Mouse (Mus musculus): ENCODE data around the gene Phf1.
"Not testable (repeated sequence)": the region's sequence is repeated elsewhere in the genome, so short reads cannot be mapped to it uniquely, and the experiment has no call there.

Phf1 gene

DNA sequence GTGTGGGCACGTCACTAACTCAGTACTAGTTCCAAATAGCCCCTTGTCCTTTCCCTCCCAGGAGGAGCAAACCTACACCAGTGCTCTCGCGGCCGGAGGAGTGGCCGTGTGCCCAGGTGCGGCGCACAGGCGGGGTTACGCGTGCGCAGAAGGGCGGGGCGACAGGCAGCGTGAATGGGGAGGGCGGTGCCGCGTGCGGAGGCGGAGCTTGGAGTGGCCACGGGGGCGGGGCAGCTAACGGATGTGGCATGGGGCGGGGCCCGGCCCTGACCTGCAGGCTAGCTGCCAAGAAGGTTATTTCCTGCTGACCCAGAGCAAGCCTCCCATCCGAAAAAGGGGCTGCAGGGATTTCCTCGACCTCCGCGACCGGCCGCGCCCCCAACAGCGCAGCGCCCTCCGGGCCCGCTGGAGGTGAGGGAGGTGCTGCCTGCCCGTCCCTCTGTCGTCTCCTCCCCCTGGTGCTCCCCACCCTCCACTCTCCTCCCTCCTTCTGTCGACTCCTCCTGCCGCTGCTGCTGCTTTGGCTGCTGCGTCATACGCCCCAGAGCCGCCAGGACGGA is at the start of gene Phf1:
Gene Phf1, plus strand, starts transcription at position 214 of the 560 bp plus-strand sequence.
- peak; percentile 93 to 95 for DNase-seq

- no peak for DNase-seq
These were observed 49.3 kb upstream of the Phf1 start for GRCm38 (mm10) chr17:26883585-26883984.

DNA sequence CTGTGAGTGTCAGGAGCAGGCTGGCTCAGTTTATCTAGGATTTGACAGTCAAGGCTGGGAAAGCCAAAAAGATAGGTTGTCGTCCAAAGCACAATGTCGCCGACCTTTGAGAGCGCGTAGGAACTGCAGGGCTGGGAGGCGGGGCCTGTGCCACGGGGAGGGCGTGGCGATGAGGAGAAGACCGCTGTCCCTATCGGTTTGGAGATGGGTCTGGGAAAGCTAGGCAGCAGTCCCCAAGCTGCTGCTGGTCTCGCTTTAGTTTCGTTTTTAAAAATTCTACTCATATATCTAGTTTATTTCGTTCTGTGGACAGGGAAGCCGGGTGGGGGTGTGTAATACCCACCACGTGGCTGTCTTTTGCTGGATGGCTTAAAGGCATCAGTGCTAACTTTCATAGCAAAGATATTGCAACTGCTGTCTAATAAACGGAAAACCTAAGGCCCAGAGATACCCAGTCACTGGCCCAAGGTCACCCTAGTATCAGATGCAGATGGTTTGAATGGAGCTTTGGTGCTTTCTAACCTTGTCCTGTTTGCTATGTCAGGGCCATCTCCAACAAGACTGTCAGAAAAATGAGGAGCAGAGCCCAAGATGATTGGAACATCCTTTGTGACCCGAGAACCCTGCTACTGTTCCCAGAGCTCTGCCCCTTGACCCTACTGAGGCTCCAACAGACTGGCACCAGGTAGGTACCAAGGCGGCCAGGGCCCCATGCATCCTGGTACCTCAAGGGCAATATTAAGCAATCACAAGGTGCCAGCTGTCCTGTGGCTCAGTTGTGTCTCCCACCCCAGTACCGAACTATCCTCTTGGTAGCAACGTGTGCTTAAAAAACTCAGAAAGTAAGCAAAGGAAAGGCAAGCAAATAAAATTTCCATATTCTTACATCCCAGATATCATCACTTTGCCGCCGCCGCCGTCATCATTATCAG is 47.6 kb upstream of the Phf1 start:
- DNase-seq = peak; percentile 55 to 58

GRCm38 (mm10) chr17:26886047-26886749 is 46.7 kb upstream of the Phf1 start:
- peak; percentile 62 to 68 for DNase-seq

DNA sequence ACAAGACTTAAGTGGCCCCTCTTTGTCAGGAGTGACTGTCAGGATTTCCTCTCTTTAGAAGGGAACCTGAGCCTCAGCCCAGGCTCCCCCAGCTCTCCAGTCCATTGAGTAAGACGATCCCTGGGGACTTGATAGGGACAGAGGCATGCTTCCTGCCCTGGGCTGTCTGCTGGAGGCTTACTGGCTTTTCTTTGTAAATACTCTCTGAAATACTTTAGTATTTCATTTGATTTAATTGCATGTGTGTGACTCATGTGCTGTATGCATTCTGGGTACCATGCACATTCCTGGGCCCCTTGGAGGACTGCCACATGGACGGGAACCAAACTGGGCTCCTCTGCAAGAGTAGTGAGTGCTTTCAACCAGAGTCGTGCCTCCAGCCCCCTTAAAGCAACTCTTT is 44.9 kb upstream of the Phf1 start:
- DNase-seq = no peak

- no peak for DNase-seq
These were observed 40.0 kb upstream of the Phf1 start for GRCm38 (mm10) chr17:26892635-26893375.

GRCm38 (mm10) chr17:26893492-26893891 is 39.4 kb upstream of the Phf1 start:
- DNase-seq = no peak

GRCm38 (mm10) chr17:26894342-26894741 is 38.5 kb upstream of the Phf1 start:
- DNase-seq = no peak

DNA sequence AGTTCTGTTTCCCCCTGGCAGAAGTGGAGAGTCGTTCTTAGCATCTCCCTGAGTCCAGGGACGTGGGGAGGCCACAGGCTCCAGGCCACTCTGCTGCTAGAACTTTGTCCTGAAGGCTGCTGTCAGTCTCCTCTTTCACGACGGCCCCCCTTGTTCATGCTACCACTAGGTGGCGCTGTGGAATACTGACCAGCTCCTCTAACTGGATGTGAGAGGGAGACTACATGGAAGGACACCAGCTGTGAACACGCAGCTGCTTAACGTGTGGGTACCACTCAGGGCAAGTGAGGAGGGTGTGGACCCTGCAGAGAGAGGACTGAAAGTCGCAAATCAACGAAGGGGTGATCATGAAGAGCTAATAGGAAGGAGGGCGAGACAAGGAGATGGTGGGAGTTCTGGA is 37.3 kb upstream of the Phf1 start:
- DNase-seq = peak; percentile 17 to 29

- no peak for DNase-seq
These were observed 31.9 kb upstream of the Phf1 start for GRCm38 (mm10) chr17:26900916-26901315.

- no peak for DNase-seq
These were observed 28.5 kb upstream of the Phf1 start for GRCm38 (mm10) chr17:26904320-26904719.

- not testable (repeated sequence) for DNase-seq
These were observed 25.3 kb upstream of the Phf1 start for GRCm38 (mm10) chr17:26907506-26907905.

GRCm38 (mm10) chr17:26915248-26915647 is 17.6 kb upstream of the Phf1 start:
- DNase-seq = no peak

GRCm38 (mm10) chr17:26916711-26917482 is 16.0 kb upstream of the Phf1 start, which contains the start of gene Kifc5b:
Gene Kifc5b (plus strand): TSS chr17:26917091.
- peak; percentile 98 to 99 for DNase-seq

- not testable (repeated sequence) for DNase-seq
These were observed 15.3 kb upstream of the Phf1 start for GRCm38 (mm10) chr17:26917560-26917959.

GRCm38 (mm10) chr17:26918343-26918742 is 14.5 kb upstream of the Phf1 start:
- no peak for DNase-seq

DNA sequence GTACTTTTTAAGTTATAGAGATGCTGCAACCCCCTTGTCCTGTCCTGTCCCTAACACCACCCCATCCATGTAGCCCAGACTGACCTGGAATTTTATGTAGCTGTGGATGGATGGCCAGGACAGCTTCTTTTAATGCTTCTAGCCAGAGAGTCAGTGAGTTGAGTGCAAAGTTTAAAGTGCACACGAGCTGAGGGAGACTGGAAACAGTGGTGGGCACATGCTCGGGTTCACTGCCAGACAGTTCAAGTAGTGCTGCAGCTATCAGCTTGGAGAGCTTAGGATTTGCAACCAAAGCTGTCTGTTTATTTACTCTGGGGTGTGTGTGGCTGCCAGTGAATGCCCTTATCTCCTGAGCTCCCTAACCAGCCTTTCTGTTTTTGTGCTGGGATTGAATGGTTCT is 13.3 kb upstream of the Phf1 start:
- not testable (repeated sequence) for DNase-seq

- DNase-seq = not testable (repeated sequence)
These were observed 10.5 kb upstream of the Phf1 start for GRCm38 (mm10) chr17:26922368-26922767.

DNA sequence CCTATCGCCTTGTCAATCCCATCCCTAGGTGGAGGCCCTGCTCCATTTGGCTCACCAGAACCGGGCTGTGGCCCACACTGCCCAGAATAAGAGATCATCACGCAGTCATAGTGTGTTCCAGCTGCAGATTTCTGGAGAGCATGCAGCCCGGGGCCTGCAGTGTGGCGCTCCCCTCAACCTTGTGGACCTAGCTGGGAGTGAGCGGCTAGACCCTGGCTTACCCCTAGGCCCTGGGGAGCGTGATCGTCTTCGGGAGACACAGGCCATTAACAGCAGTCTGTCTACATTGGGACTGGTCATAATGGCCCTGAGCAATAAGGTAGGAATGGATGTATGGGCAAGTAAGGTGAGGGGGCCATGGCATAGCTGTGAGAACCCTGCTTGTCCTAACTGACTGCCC is 7.4 kb upstream of the Phf1 start:
- not testable (repeated sequence) for DNase-seq

GRCm38 (mm10) chr17:26931795-26932194 is 1.1 kb upstream of the Phf1 start:
- DNase-seq = not testable (repeated sequence)

DNA sequence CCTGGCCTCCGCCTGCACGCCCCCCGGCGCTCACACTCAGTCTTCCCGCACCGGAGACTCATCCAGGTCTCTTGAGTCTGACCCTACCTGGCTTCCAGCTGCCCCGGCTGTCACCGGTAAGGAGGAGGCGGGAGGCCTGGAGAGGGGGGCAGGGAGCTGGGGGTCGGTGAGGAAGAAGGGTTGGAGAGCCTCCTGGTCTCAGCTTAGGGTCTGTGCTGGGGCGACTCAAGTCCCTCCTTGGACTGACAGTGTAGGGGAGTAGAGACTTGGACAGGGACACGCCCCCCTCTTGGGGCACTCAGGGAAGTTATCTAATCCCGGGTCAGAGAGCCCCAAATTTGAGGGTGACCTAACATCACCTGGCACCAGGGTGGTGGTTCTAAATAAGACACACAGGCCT is 567 bp downstream of the Phf1 start:
- no peak for DNase-seq
